Mouse (Mus musculus): ENCODE results near the gene Ifitm3. TPM values are rescaled to one million over a fixed set of nuclear protein-coding genes. Genes with fewer than 3 reads are reported as not detected.

The Ifitm3 gene
- polyA plus RNA-seq, 1 experiment, result 1,312 TPM

GRCm38 (mm10) chr7:140962733-140963132, 47.8 kb downstream of the Ifitm3 start:
- TF ChIP-seq SRF (IDR thresholded peaks at IDR 0.05; ENCODE audit: control insufficient read depth, insufficient read length, low read depth) (no peak), CEBPB (IDR thresholded peaks at IDR 0.05; ENCODE audit: insufficient read depth, poor library complexity, severe bottlenecking) (no peak), MYOG (IDR thresholded peaks at IDR 0.05; ENCODE audit: control insufficient read depth in 1 of 3, insufficient read depth in 1 of 3, insufficient read length in 2 of 3, low read depth in 2 of 3) (no peak), MAX (IDR thresholded peaks at IDR 0.05; ENCODE audit: low read depth) (no peak), USF1 (IDR thresholded peaks at IDR 0.05; ENCODE audit: low read depth) (no peak), REST (IDR thresholded peaks at IDR 0.05; ENCODE audit: insufficient read depth, insufficient read length) (no peak), E2F4 (IDR thresholded peaks at IDR 0.05; ENCODE audit: insufficient read depth) (no peak), TCF12 (IDR thresholded peaks at IDR 0.05; ENCODE audit: insufficient read depth, poor library complexity, severe bottlenecking) (no peak), POLR2A (IDR thresholded peaks at IDR 0.05; ENCODE audit: insufficient read length, low read depth) (no peak), MYOD1 (IDR thresholded peaks at IDR 0.05; ENCODE audit: control insufficient read depth in 1 of 3, insufficient read length in 2 of 3, low read depth in 2 of 3) (no peak), TCF3 (IDR thresholded peaks at IDR 0.05; ENCODE audit: insufficient read length, low read depth) (no peak), POLR2AphosphoS2 (IDR thresholded peaks at IDR 0.05; ENCODE audit: insufficient read length, low read depth) (no peak)
- Histone ChIP-seq H3K36me3 (ENCODE audit: control insufficient read depth, insufficient read depth) (no peaks in the 10 kb centered on the region), H3K4me3 (no peak overlapping the region)

GRCm38 (mm10) chr7:140961416-140961815, 49.2 kb downstream of the Ifitm3 start:
- Histone ChIP-seq H3K27me3 (ENCODE audit: control insufficient read depth, insufficient read depth, insufficient read length) (no peaks in the 10 kb centered on the region), H3ac (ENCODE audit: control insufficient read depth, insufficient read length) (no peak overlapping the region), H3K36me3 (ENCODE audit: control insufficient read depth, insufficient read depth) (no peaks in the 10 kb centered on the region), H3K4me2 (ENCODE audit: low read depth) (no peak overlapping the region), H3K79me2 (ENCODE audit: control insufficient read depth, insufficient read depth) (no peaks in the 10 kb centered on the region), H3K4me3 (no peak overlapping the region)
- TF ChIP-seq REST (IDR thresholded peaks at IDR 0.05; ENCODE audit: insufficient read depth, insufficient read length) (no peak), MYOD1 (IDR thresholded peaks at IDR 0.05; ENCODE audit: control insufficient read depth in 1 of 3, insufficient read length in 2 of 3, low read depth in 2 of 3) (no peak), MYOG (IDR thresholded peaks at IDR 0.05; ENCODE audit: control insufficient read depth in 1 of 3, insufficient read depth in 1 of 3, insufficient read length in 2 of 3, low read depth in 2 of 3) (no peak), POLR2A (IDR thresholded peaks at IDR 0.05; ENCODE audit: insufficient read length, low read depth) (no peak), POLR2AphosphoS2 (IDR thresholded peaks at IDR 0.05; ENCODE audit: insufficient read length, low read depth) (no peak), USF1 (IDR thresholded peaks at IDR 0.05; ENCODE audit: low read depth) (no peak), CEBPB (IDR thresholded peaks at IDR 0.05; ENCODE audit: insufficient read depth, poor library complexity, severe bottlenecking) (no peak), E2F4 (IDR thresholded peaks at IDR 0.05; ENCODE audit: insufficient read depth) (no peak), TCF12 (IDR thresholded peaks at IDR 0.05; ENCODE audit: insufficient read depth, poor library complexity, severe bottlenecking) (no peak), SRF (IDR thresholded peaks at IDR 0.05; ENCODE audit: control insufficient read depth, insufficient read length, low read depth) (no peak), TCF3 (IDR thresholded peaks at IDR 0.05; ENCODE audit: insufficient read length, low read depth) (no peak), MAX (IDR thresholded peaks at IDR 0.05; ENCODE audit: low read depth) (no peak)

More at GRCm38 (mm10) chr7:140962733-140963132, 47.8 kb downstream of the Ifitm3 start:
- H3K27me3 ChIP-seq (ENCODE audit: control insufficient read depth, insufficient read depth, insufficient read length), result no peaks in the 10 kb centered on the region
- H3ac ChIP-seq (ENCODE audit: control insufficient read depth, insufficient read length), result no peak overlapping the region
- no peaks in the 10 kb centered on the region for H3K79me2 ChIP-seq (ENCODE audit: control insufficient read depth, insufficient read depth)
- H3K4me2 ChIP-seq (ENCODE audit: low read depth), result no peak overlapping the region

GRCm38 (mm10) chr7:140960026-140960425, 50.5 kb downstream of the Ifitm3 start:
- no peak for TF ChIP-seq CEBPB (IDR thresholded peaks at IDR 0.05; ENCODE audit: insufficient read depth, poor library complexity, severe bottlenecking)
- no peak for TF ChIP-seq SRF (IDR thresholded peaks at IDR 0.05; ENCODE audit: control insufficient read depth, insufficient read length, low read depth)
- no peak for TF ChIP-seq TCF3 (IDR thresholded peaks at IDR 0.05; ENCODE audit: insufficient read length, low read depth)
- no peak for TF ChIP-seq POLR2AphosphoS2 (IDR thresholded peaks at IDR 0.05; ENCODE audit: insufficient read length, low read depth)
- no peak for TF ChIP-seq MYOD1 (IDR thresholded peaks at IDR 0.05; ENCODE audit: control insufficient read depth in 1 of 3, insufficient read length in 2 of 3, low read depth in 2 of 3)
- no peak for TF ChIP-seq USF1 (IDR thresholded peaks at IDR 0.05; ENCODE audit: low read depth)
- no peak for TF ChIP-seq MAX (IDR thresholded peaks at IDR 0.05; ENCODE audit: low read depth)
- no peak for TF ChIP-seq E2F4 (IDR thresholded peaks at IDR 0.05; ENCODE audit: insufficient read depth)
- no peak for TF ChIP-seq MYOG (IDR thresholded peaks at IDR 0.05; ENCODE audit: control insufficient read depth in 1 of 3, insufficient read depth in 1 of 3, insufficient read length in 2 of 3, low read depth in 2 of 3)
- TF ChIP-seq REST (IDR thresholded peaks at IDR 0.05; ENCODE audit: insufficient read depth, insufficient read length), result no peak
- TF ChIP-seq TCF12 (IDR thresholded peaks at IDR 0.05; ENCODE audit: insufficient read depth, poor library complexity, severe bottlenecking), result no peak
- no peak for TF ChIP-seq POLR2A (IDR thresholded peaks at IDR 0.05; ENCODE audit: insufficient read length, low read depth)
- Histone ChIP-seq H3K4me3 (no peak overlapping the region), H3K36me3 (ENCODE audit: control insufficient read depth, insufficient read depth) (no peaks in the 10 kb centered on the region), H3K4me2 (ENCODE audit: low read depth) (no peak overlapping the region), H3K27me3 (ENCODE audit: control insufficient read depth, insufficient read depth, insufficient read length) (no peaks in the 10 kb centered on the region), H3K79me2 (ENCODE audit: control insufficient read depth, insufficient read depth) (peaks cover 6% of the 10 kb centered on the region), H3ac (ENCODE audit: control insufficient read depth, insufficient read length) (no peak overlapping the region)

Other genes starting within 250 kb of the Ifitm3 start
- gene Cyp2e1, start 247.0 kb downstream of the Ifitm3 start, polyA plus RNA-seq (2012; fragmentation: generic; extraction: Trizol), result not detected
- gene Syce1, start 222.9 kb downstream of the Ifitm3 start, polyA plus RNA-seq (2012; fragmentation: generic; extraction: Trizol), result not detected
- gene Zfp941, start 188.6 kb downstream of the Ifitm3 start, polyA plus RNA-seq (2012; fragmentation: generic; extraction: Trizol), result 0.13 TPM
- gene Urah, start 175.8 kb downstream of the Ifitm3 start, polyA plus RNA-seq (2012; fragmentation: generic; extraction: Trizol), result 0.13 TPM
- not detected for gene Scgb1c1, start 165.2 kb downstream of the Ifitm3 start, polyA plus RNA-seq (2012; fragmentation: generic; extraction: Trizol)
- gene Odf3, start 163.0 kb downstream of the Ifitm3 start, polyA plus RNA-seq (2012; fragmentation: generic; extraction: Trizol), result 0.07 TPM
- not detected for gene Gm45785, start 154.4 kb downstream of the Ifitm3 start, polyA plus RNA-seq (2012; fragmentation: generic; extraction: Trizol)
- 123 TPM for gene Ric8a, start 153.8 kb downstream of the Ifitm3 start, polyA plus RNA-seq (2012; fragmentation: generic; extraction: Trizol)
- 25.8 TPM for gene Bet1l, start 153.2 kb downstream of the Ifitm3 start, polyA plus RNA-seq (2012; fragmentation: generic; extraction: Trizol)
- gene Psmd13, start 128.8 kb downstream of the Ifitm3 start, polyA plus RNA-seq (2012; fragmentation: generic; extraction: Trizol), result 201 TPM
- gene Sirt3, start 128.5 kb downstream of the Ifitm3 start, polyA plus RNA-seq (2012; fragmentation: generic; extraction: Trizol), result 28.8 TPM
- 534 TPM for gene Cox8b, start 110.3 kb downstream of the Ifitm3 start, polyA plus RNA-seq (2012; fragmentation: generic; extraction: Trizol)
- 0.01 TPM for gene Nlrp6, start 89.9 kb downstream of the Ifitm3 start, polyA plus RNA-seq (2012; fragmentation: generic; extraction: Trizol)
- gene Pgghg, start 69.4 kb downstream of the Ifitm3 start, polyA plus RNA-seq (2012; fragmentation: generic; extraction: Trizol), result 11.6 TPM
- 0.47 TPM for gene Ifitm5, start 60.5 kb downstream of the Ifitm3 start, polyA plus RNA-seq (2012; fragmentation: generic; extraction: Trizol)
- 0.12 TPM for gene Gm45717, start 54.8 kb downstream of the Ifitm3 start, polyA plus RNA-seq (2012; fragmentation: generic; extraction: Trizol)
- gene Ifitm2, start 54.8 kb downstream of the Ifitm3 start, polyA plus RNA-seq (2012; fragmentation: generic; extraction: Trizol), result 493 TPM
- 19.9 TPM for gene Ifitm1, start 43.5 kb downstream of the Ifitm3 start, polyA plus RNA-seq (2012; fragmentation: generic; extraction: Trizol)
- gene Ifitm6, start 7.2 kb upstream of the Ifitm3 start, polyA plus RNA-seq (2012; fragmentation: generic; extraction: Trizol), result 4.4 TPM
- gene Gm17387, start 18.4 kb upstream of the Ifitm3 start, polyA plus RNA-seq (2012; fragmentation: generic; extraction: Trizol), result not detected
- gene B4galnt4, start 50.3 kb upstream of the Ifitm3 start, polyA plus RNA-seq (2012; fragmentation: generic; extraction: Trizol), result 0.46 TPM
- 0.25 TPM for gene Pkp3, start 67.4 kb upstream of the Ifitm3 start, polyA plus RNA-seq (2012; fragmentation: generic; extraction: Trizol)
- gene Sigirr, start 89.8 kb upstream of the Ifitm3 start, polyA plus RNA-seq (2012; fragmentation: generic; extraction: Trizol), result 4.8 TPM
- gene Ano9, start 107.0 kb upstream of the Ifitm3 start, polyA plus RNA-seq (2012; fragmentation: generic; extraction: Trizol), result not detected
- gene Ptdss2, start 111.6 kb upstream of the Ifitm3 start, polyA plus RNA-seq (2012; fragmentation: generic; extraction: Trizol), result 28.0 TPM
- 276 TPM for gene Rnh1, start 162.1 kb upstream of the Ifitm3 start, polyA plus RNA-seq (2012; fragmentation: generic; extraction: Trizol)
- 215 TPM for gene Hras, start 183.2 kb upstream of the Ifitm3 start, polyA plus RNA-seq (2012; fragmentation: generic; extraction: Trizol)
- gene Lrrc56, start 183.4 kb upstream of the Ifitm3 start, polyA plus RNA-seq (2012; fragmentation: generic; extraction: Trizol), result 1.1 TPM
- gene Lmntd2, start 203.3 kb upstream of the Ifitm3 start, polyA plus RNA-seq (2012; fragmentation: generic; extraction: Trizol), result 0.10 TPM
- 54.5 TPM for gene Rassf7, start 205.1 kb upstream of the Ifitm3 start, polyA plus RNA-seq (2012; fragmentation: generic; extraction: Trizol)
- 44.5 TPM for gene Phrf1, start 218.0 kb upstream of the Ifitm3 start, polyA plus RNA-seq (2012; fragmentation: generic; extraction: Trizol)

All from myocyte (in vitro differentiated cells).